Mouse (Mus musculus): ENCODE measurements around the gene Eipr1. TPM values are rescaled to one million over a fixed set of nuclear protein-coding genes. Genes with fewer than 3 reads are reported as not detected.

Eipr1 gene
- polyA plus RNA-seq, 1 experiment from 2014 or later: 36.3 TPM

- H3K9ac ChIP-seq (ENCODE audit: low read length): no peak overlapping the region
- WGBS: 88% methylated on average over 5 of the region's 5 CpGs
- no peaks in the 10 kb centered on the region for H3K36me3 ChIP-seq (ENCODE audit: control insufficient read depth, insufficient read depth, low read length)
- DNase-seq (ENCODE audit: low spot score) (no peak), ATAC-seq (replicated peaks; ENCODE audit: low FRiP score) (no peak)
- H3K9me3 ChIP-seq (ENCODE audit: control insufficient read depth, low read length): no peaks in the 10 kb centered on the region
- no peaks in the 10 kb centered on the region for H3K27me3 ChIP-seq (ENCODE audit: control insufficient read depth, insufficient read depth, low read length)
- H3K4me1 ChIP-seq (replicated peaks; ENCODE audit: control insufficient read depth, insufficient read depth, low read length): no peaks in the 10 kb centered on the region
- H3K27ac ChIP-seq (ENCODE audit: low read depth, low read length): no peak overlapping the region
- H3K4me2 ChIP-seq (ENCODE audit: low read depth, low read length, severe bottlenecking): no peak overlapping the region
- H3K4me3 ChIP-seq (ENCODE audit: low read depth, low read length): no peak overlapping the region
Measured at GRCm38 (mm10) chr12:28841179-28841698, 89.6 kb downstream of the Eipr1 start.

DNA sequence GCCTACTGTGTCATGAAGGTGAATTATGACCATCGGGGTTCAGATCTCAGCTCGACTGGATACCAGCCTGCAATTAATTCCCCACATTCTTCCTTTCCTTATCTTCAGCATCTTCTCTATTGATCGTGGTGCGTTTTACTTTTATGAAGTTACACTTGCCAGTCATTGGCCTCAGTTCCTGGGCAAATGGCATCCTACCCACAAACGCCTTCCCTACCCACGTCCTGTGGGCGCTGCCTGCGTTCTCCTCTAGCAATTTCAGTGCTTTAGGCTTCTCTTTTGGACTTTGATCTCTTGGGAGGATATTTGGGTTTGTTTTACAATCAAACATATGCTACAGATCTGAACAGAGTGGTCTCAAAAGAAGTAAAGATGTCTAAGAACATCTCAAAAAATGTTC is 94.2 kb downstream of the Eipr1 start:
- H3K27me3 ChIP-seq (ENCODE audit: control insufficient read depth, insufficient read depth, low read length): no peaks in the 10 kb centered on the region
- no peak overlapping the region for H3K27ac ChIP-seq (ENCODE audit: low read depth, low read length)
- no peak overlapping the region for H3K4me3 ChIP-seq (ENCODE audit: low read depth, low read length)
- ATAC-seq (replicated peaks; ENCODE audit: low FRiP score) (no peak), DNase-seq (ENCODE audit: low spot score) (no peak)
- H3K36me3 ChIP-seq (ENCODE audit: control insufficient read depth, insufficient read depth, low read length): no peaks in the 10 kb centered on the region
- H3K9ac ChIP-seq (ENCODE audit: low read length): no peak overlapping the region
- H3K9me3 ChIP-seq (ENCODE audit: control insufficient read depth, low read length): no peaks in the 10 kb centered on the region
- 91% methylated on average over 8 of the region's 8 CpGs for WGBS
- H3K4me2 ChIP-seq (ENCODE audit: low read depth, low read length, severe bottlenecking): no peak overlapping the region
- no peaks in the 10 kb centered on the region for H3K4me1 ChIP-seq (replicated peaks; ENCODE audit: control insufficient read depth, insufficient read depth, low read length)

DNA sequence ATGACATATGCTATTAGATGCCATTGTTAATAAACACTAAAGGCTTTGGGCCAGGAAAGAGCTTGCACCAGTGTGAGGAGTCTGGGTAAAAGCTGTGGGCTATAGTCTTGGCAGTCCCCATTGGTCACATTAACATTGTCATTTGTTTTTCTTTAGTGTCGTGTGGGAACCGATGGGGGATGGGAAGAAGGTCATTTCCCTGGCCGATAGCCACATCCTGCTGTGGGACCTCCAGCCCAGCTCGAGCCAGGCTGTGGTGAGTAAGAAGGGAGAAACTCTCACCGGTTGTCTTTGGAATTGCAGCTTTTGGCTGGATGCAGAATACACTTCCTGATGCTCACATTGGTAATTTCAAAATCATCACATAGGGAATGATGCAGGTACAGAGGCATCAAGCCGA is 95.8 kb downstream of the Eipr1 start:
- WGBS: 88% methylated on average over 6 of the region's 6 CpGs
- no peaks in the 10 kb centered on the region for H3K4me1 ChIP-seq (replicated peaks; ENCODE audit: control insufficient read depth, insufficient read depth, low read length)
- DNase-seq (ENCODE audit: low spot score): no peak

GRCm38 (mm10) chr12:28848726-28849612 is 97.4 kb downstream of the Eipr1 start:
- Histone ChIP-seq H3K27me3 (ENCODE audit: control insufficient read depth, insufficient read depth, low read length) (no peaks in the 10 kb centered on the region), H3K4me2 (ENCODE audit: low read depth, low read length, severe bottlenecking) (no peak overlapping the region), H3K4me3 (ENCODE audit: low read depth, low read length) (no peak overlapping the region), H3K9me3 (ENCODE audit: control insufficient read depth, low read length) (no peaks in the 10 kb centered on the region), H3K4me1 (replicated peaks; ENCODE audit: control insufficient read depth, insufficient read depth, low read length) (no peaks in the 10 kb centered on the region), H3K27ac (ENCODE audit: low read depth, low read length) (no peak overlapping the region), H3K9ac (ENCODE audit: low read length) (no peak overlapping the region), H3K36me3 (ENCODE audit: control insufficient read depth, insufficient read depth, low read length) (no peaks in the 10 kb centered on the region)
- WGBS: 84% methylated on average over 18 of the region's 18 CpGs
- DNase-seq (ENCODE audit: low spot score): no peak
- ATAC-seq (replicated peaks; ENCODE audit: low FRiP score): no peak

More for the DNA sequence above, 95.8 kb downstream of the Eipr1 start:
- no peak for ATAC-seq (replicated peaks; ENCODE audit: low FRiP score)
- Histone ChIP-seq H3K4me2 (ENCODE audit: low read depth, low read length, severe bottlenecking) (no peak overlapping the region), H3K27ac (ENCODE audit: low read depth, low read length) (no peak overlapping the region), H3K4me3 (ENCODE audit: low read depth, low read length) (no peak overlapping the region), H3K9ac (ENCODE audit: low read length) (no peak overlapping the region), H3K36me3 (ENCODE audit: control insufficient read depth, insufficient read depth, low read length) (no peaks in the 10 kb centered on the region), H3K9me3 (ENCODE audit: control insufficient read depth, low read length) (no peaks in the 10 kb centered on the region), H3K27me3 (ENCODE audit: control insufficient read depth, insufficient read depth, low read length) (no peaks in the 10 kb centered on the region)

DNA sequence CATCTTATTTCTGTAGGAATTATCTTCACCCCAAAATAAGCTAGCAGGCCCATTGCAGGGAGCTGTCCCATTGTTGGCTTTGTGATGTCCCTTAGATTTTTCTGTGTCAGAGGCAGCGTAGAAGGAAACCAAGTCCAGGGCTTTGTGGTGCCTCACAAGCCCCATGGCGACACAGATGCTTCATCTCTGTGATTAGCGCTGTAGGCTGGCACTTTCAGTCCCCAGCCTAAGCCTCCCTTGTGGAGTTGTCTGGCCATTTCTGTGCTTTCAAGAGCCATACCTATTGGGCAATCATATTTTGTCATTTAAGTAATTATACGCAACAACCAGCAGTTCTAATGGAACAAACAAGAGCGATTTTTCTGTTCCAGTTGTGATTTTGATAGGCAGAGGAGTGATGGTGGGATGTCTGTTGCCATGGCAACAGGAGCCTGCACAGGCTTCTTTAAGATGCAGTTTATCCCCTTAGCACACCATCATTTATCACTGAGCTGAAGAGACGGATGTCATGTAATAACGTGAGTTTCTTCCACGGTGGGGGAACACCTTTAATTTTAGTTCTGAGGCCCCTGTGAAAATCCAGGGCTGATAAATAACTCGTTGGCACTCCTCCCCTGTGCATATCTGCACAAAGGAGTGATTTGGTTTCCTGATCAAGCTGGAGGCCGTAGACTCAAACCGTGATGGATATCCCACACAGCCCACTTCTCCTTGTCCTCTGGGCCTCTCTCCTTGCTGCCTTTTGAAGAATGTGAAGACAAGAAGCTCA is 108.1 kb downstream of the Eipr1 start:
- no peaks in the 10 kb centered on the region for H3K36me3 ChIP-seq (ENCODE audit: control insufficient read depth, insufficient read depth, low read length)
- 0 out of 2 replicates have a peak, but pooled peaks have one; percentile 46 for ATAC-seq (replicated peaks; ENCODE audit: low FRiP score)
- H3K4me1 ChIP-seq (replicated peaks; ENCODE audit: control insufficient read depth, insufficient read depth, low read length): peaks cover 7% of the 10 kb centered on the region
- H3K4me3 ChIP-seq (ENCODE audit: low read depth, low read length): no peak overlapping the region
- WGBS: 67% methylated on average over 11 of the region's 11 CpGs
- no peak overlapping the region for H3K4me2 ChIP-seq (ENCODE audit: low read depth, low read length, severe bottlenecking)
- H3K9ac ChIP-seq (ENCODE audit: low read length): no peak overlapping the region
- H3K27ac ChIP-seq (ENCODE audit: low read depth, low read length): peak overlapping the region; percentile 33
- DNase-seq (ENCODE audit: low spot score): no peak
- H3K9me3 ChIP-seq (ENCODE audit: control insufficient read depth, low read length): no peaks in the 10 kb centered on the region
- H3K27me3 ChIP-seq (ENCODE audit: control insufficient read depth, insufficient read depth, low read length): no peaks in the 10 kb centered on the region

GRCm38 (mm10) chr12:28860264-28860560 is 108.6 kb downstream of the Eipr1 start:
- Histone ChIP-seq H3K27me3 (ENCODE audit: control insufficient read depth, insufficient read depth, low read length) (no peaks in the 10 kb centered on the region), H3K4me1 (replicated peaks; ENCODE audit: control insufficient read depth, insufficient read depth, low read length) (peaks cover 7% of the 10 kb centered on the region), H3K4me3 (ENCODE audit: low read depth, low read length) (no peak overlapping the region), H3K9me3 (ENCODE audit: control insufficient read depth, low read length) (no peaks in the 10 kb centered on the region), H3K9ac (ENCODE audit: low read length) (no peak overlapping the region), H3K4me2 (ENCODE audit: low read depth, low read length, severe bottlenecking) (no peak overlapping the region), H3K36me3 (ENCODE audit: control insufficient read depth, insufficient read depth, low read length) (no peaks in the 10 kb centered on the region), H3K27ac (ENCODE audit: low read depth, low read length) (peak overlapping the region; percentile 33; the same call in 1 of the 2 replicates)
- no peak for DNase-seq (ENCODE audit: low spot score)
- ATAC-seq (replicated peaks; ENCODE audit: low FRiP score): no peak
- WGBS: 23% methylated on average over 5 of the region's 5 CpGs

DNA sequence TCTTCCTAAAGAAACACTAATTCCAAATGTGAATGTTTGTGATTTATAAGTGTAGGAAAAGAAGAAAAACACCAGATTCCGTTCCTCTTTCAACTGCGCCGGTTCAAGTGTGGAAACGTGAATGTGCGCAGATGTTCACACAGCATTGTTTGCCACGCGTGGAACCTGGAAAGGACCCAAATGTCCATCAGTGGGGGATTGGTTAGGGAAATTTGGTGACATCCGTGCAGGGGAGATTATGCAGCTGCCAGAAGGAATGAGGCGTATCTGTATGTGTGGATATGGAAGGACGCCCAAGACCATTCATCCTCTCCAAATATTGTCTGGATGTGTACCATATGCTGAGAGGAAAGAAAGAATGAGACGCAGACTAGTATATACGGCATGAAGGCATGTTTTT is 111.7 kb downstream of the Eipr1 start:
- DNase-seq (ENCODE audit: low spot score): no peak
- H3K36me3 ChIP-seq (ENCODE audit: control insufficient read depth, insufficient read depth, low read length): no peaks in the 10 kb centered on the region
- WGBS: 91% methylated on average over 12 of the region's 12 CpGs

GRCm38 (mm10) chr12:28866121-28866520 is 114.5 kb downstream of the Eipr1 start:
- H3K4me2 ChIP-seq (ENCODE audit: low read depth, low read length, severe bottlenecking): no peak overlapping the region
- no peaks in the 10 kb centered on the region for H3K4me1 ChIP-seq (replicated peaks; ENCODE audit: control insufficient read depth, insufficient read depth, low read length)
- H3K4me3 ChIP-seq (ENCODE audit: low read depth, low read length): no peak overlapping the region
- no peaks in the 10 kb centered on the region for H3K36me3 ChIP-seq (ENCODE audit: control insufficient read depth, insufficient read depth, low read length)
- H3K9ac ChIP-seq (ENCODE audit: low read length): no peak overlapping the region
- H3K9me3 ChIP-seq (ENCODE audit: control insufficient read depth, low read length): no peaks in the 10 kb centered on the region
- no peaks in the 10 kb centered on the region for H3K27me3 ChIP-seq (ENCODE audit: control insufficient read depth, insufficient read depth, low read length)
- DNase-seq (ENCODE audit: low spot score) (no peak), ATAC-seq (replicated peaks; ENCODE audit: low FRiP score) (no peak)
- WGBS: 100% methylated on average over 1 of the region's 1 CpGs
- H3K27ac ChIP-seq (ENCODE audit: low read depth, low read length): no peak overlapping the region

More for the DNA sequence above, 111.7 kb downstream of the Eipr1 start:
- Histone ChIP-seq H3K9me3 (ENCODE audit: control insufficient read depth, low read length) (no peaks in the 10 kb centered on the region), H3K27ac (ENCODE audit: low read depth, low read length) (no peak overlapping the region), H3K9ac (ENCODE audit: low read length) (no peak overlapping the region), H3K27me3 (ENCODE audit: control insufficient read depth, insufficient read depth, low read length) (no peaks in the 10 kb centered on the region), H3K4me2 (ENCODE audit: low read depth, low read length, severe bottlenecking) (no peak overlapping the region), H3K4me3 (ENCODE audit: low read depth, low read length) (no peak overlapping the region), H3K4me1 (replicated peaks; ENCODE audit: control insufficient read depth, insufficient read depth, low read length) (peaks cover 7% of the 10 kb centered on the region)
- ATAC-seq (replicated peaks; ENCODE audit: low FRiP score): no peak
